Mouse (Mus musculus): ENCODE data around the gene N6amt1.

The N6amt1 gene

GRCm38 (mm10) chr16:87354075-87354583, at the start of gene N6amt1:
N6amt1 (plus strand) TSS chr16:87354185.
- peak; percentile 97 for DNase-seq

GRCm38 (mm10) chr16:87305251-87306011, 48.6 kb upstream of the N6amt1 start:
- peak; percentile 40 for DNase-seq

- DNase-seq, result no peak
Observed at GRCm38 (mm10) chr16:87307109-87307735, 46.8 kb upstream of the N6amt1 start.

GRCm38 (mm10) chr16:87310659-87311058, 43.3 kb upstream of the N6amt1 start:
- DNase-seq, result no peak

GRCm38 (mm10) chr16:87318200-87318811, 35.7 kb upstream of the N6amt1 start:
- no peak for DNase-seq

DNA sequence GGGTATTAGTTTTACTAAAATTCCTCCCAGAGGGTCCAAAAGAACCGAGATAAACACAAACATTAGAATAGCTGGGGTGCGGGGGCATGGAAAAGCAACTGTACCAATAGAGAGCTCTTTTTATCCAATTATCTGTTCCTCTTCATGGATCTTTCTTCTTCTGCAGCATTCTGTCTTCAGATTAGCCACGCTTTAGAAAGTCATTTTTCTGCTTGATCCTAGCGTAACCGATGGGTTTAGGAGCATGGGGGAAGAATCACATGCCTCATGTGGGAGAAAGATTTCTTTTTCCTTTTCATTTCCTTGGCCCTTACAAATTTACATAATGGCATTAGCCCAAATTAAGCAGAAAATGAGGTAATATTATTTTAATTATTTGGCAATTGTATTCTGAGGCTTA, 35.0 kb upstream of the N6amt1 start:
- DNase-seq, result no peak

DNA sequence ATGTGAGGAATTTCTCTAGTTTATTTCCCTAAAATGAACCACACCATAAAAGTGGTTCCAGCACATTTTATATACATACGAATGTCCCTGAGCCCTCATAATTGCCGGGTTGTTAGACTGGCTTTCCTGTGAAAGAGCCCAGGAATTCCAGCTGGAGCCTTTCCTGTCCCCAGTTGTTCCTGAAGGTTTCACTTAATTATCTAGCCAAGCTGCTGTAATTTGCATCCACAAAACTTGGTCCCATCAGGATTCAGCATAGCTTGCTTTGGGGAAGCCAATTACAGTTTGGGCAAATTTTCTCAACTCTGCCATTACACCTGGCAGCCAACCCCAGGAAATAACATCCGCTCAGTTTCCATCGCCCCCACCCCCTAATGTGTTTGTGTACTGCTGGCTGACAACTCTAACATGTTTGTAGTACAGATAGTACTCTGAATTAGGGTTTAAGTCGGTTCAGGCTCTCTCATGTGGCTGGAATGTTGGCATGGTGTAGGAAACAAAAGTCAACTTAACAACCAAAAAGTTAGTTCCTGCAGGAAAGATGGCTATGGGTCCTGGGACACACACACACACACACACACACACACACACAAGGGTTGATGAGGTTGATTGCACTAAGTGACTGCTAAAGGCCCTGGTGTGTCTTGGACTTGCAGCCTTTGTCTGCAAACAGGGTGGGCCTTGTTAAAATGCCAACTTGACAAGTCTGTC, 34.3 kb upstream of the N6amt1 start:
- DNase-seq, result no peak

DNA sequence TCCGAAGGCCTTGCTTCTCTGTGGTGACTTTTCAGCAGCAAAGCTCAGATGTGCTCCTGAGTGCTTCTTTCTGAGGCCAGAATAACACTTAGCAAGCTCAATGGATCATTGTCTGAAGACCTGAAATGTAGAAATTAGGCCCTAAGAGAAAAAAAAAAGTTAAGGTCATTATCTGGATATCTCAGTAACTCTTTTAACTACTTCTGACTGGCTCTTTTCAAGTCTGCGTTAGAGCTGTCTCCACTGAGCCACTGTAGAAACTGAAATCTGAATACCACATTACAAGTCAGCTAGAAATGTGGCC, 33.8 kb upstream of the N6amt1 start:
- no peak for DNase-seq

GRCm38 (mm10) chr16:87324571-87324970, 29.4 kb upstream of the N6amt1 start:
- DNase-seq, result no peak

DNA sequence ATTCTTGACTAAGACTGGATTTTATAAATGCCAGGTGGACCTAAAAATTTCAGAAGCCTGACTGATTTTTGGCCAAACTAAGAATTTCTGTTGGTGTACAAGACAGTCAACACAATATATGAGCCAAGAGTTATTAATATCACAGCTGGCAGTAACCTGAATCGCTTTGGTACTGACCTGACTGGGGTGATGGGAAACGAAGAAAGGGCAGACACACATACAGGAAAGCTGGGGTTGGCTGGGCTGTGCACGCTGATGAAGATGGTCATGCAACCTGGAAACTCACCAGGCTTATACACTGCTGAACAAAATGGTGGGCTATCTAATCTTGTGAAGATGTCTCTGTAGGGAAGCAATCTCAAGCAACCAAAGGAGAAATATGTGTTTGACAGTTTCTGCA, 24.0 kb upstream of the N6amt1 start:
- no peak for DNase-seq

DNA sequence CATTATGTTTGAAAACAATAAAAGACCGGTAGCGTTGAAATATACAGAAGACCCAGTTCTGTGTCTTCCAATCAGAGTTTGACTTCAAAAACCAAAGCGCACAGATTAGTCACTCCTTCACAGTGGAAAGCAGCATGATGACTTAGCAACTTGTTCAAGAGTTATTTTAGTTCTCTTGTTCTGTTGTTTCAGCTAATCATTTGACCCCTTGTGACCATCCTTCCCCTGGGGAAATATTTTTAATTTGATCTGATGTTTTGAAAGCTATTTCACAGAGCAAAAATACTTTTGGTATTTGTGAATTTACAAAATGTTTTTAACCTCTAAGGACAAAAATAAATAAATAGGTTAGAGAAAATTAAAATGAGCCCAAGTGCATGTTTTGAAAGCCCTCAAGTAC, 19.2 kb upstream of the N6amt1 start:
- no peak for DNase-seq

DNA sequence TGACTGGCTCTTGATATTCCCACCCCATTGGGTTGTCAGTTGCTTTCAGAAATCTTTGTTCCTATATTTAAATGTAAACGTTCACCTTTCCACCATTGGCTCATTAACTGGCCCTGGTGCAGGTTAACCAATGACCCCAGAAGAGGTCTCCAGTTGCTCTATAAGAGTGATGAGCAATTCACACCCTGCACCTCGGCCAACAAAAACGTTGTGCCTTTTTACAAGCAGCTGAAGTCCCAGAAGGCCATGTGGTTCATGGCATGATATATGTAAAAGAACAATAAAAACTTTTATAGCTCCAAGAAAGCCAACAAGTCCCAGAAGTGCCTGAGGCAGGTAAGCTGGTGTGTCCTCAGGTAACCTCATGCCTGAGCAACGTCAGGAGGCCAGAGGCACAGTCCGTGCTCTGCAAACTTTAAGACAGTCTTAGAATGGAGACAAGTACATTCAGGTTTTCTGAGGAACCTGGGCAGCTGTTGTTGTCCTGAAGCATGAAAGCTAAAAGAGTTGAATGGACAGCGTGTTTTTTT, 12.9 kb upstream of the N6amt1 start:
- no peak for DNase-seq

DNA sequence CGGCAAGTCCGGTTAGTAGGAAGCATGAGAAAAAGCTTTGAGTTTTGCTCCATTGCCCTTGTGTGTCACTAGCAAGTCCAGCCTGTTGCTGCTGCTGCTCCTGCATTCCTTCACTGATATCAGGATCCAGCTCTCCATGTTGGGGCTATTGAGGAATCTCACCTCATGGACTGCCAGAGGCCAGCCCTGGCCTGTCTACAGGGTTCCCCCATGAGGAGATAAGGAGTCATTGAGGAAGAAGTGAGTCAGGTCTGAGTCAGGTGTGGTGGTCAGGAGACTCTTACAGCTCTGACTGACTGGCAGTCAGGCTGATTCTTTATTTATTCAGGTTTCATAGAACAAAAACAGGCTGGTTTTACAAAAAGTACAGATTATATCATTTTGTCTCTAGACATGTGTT, 5.9 kb upstream of the N6amt1 start:
- no peak for DNase-seq

GRCm38 (mm10) chr16:87351386-87352105, 2.4 kb upstream of the N6amt1 start:
- DNase-seq, result no peak

- no peak for DNase-seq
Observed at GRCm38 (mm10) chr16:87353605-87354004, 380 bp upstream of the N6amt1 start.

GRCm38 (mm10) chr16:87354748-87355147, 763 bp downstream of the N6amt1 start:
- DNase-seq, result no peak

DNA sequence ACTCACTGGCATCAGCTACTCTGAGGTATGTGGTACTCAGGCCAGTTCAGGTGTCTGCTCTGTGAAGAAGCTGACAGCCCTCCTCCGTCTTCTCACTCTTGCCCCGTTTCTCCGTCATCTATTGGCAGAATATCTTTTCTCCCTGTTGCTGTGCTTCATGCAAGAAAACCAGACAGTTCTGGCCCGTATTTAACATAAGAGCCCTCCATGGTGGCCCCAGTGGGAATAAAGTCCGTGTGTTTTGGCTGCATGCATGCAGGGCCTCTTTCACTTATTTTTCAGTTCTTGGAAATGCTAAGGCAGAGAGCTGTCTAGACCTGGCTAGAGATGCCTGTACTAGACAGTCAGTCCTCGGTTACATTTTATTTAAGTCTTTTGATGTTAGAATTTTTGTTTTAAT, 6.1 kb downstream of the N6amt1 start:
- no peak for DNase-seq

DNA sequence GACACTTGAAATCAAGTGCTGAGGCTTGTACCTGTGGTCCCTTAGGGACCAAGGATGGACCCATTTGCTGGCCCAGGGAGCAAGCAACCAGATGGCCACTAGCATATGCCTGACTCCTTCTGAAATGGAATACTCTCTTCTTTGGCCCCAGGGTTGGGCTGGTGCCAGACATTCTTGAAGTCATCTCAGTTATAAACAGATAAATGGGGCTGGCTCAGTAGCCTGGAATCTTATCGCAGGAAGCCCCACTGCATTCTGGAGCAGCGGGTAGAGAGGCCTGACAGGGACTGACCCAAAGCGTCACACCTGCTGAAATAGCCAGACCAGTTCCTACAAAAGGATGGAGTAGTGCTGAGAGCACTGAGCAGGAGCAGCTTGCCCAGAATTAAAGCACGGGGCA, 10.2 kb downstream of the N6amt1 start:
- peak; percentile 35 for DNase-seq

DNA sequence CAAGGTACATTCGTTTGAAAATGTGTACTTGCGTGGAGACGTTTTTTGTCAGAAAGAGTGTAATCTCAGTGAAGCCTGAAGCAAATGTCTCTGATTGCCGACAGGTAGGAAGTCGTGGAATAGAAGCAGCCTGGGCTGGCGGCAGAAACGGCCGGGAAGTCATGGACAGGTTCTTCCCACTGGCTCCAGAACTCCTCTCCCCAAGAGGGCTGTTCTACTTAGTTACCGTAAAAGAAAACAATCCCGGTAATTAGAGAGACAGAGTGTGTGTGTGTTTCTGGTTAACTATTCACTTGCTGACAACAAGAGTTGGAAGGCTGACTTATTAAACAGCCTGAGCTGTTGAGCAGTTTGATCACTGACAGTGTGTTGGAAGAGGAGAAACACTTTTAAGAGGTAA, 12.1 kb downstream of the N6amt1 start:
- peak; percentile 45 for DNase-seq

GRCm38 (mm10) chr16:87366445-87366844, 12.5 kb downstream of the N6amt1 start:
- peak; percentile 23 for DNase-seq

- no peak for DNase-seq
Observed at GRCm38 (mm10) chr16:87382996-87383395, 29.0 kb downstream of the N6amt1 start.

- no peak for DNase-seq
Observed at GRCm38 (mm10) chr16:87384366-87384765, 30.4 kb downstream of the N6amt1 start.
